Mouse (Mus musculus) gastrocnemius, postnatal 36 days (tissue): Measurements from ENCODE around the gene Rbfox3. TPM values are rescaled to one million over a fixed set of nuclear protein-coding genes. Genes with fewer than 3 reads are reported as not detected.
A peak's percentile ranks its signal among the peaks of the same experiment; 100 is the strongest.

Experiments
- DNase-seq, 2 experiments: peaks; one replicate each; pipeline ENCODE4 v3.0.0; 2022
- intact Hi-C: fragments of 180-260 bp; cut with DNase I; formaldehyde crosslinking; loops from one replicate; pipeline ENCODE4 v1.15.1; 2025
- total RNA-seq, 2 experiments: library from RNA; stranded (reverse); gene quantifications; 2 replicates each; pipeline ENCODE4 v1.2.3; 2021

Rbfox3 gene
- total RNA-seq, 2 experiments from 2014 or later: 0.37 TPM; not detected in 1

DNA sequence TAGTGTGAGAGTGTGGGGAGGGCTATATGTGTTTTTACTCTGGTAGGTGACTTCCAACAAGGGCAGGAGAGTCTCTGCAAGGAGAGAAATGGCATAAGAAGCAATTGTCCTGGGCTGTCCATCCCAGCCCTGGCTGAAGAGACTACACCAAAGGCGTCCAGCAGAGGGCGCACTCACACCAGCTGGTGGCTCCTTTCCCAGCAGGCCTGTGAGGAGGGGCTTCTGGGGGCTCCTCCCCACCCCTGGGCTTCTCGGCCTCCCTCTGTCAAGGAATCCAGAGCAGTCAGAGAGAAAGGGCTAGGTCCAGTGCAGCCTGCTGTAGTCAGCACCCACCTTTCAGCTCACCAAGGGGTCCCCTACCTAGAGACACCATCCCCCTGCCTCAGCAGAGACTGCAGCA, 337.8 kb downstream of the Rbfox3 start:
- intact Hi-C loops: loop anchor here (1.0 kb wide), 1 partner anchor 167 kb away; no protein-coding TSS in a partner anchor

DNA sequence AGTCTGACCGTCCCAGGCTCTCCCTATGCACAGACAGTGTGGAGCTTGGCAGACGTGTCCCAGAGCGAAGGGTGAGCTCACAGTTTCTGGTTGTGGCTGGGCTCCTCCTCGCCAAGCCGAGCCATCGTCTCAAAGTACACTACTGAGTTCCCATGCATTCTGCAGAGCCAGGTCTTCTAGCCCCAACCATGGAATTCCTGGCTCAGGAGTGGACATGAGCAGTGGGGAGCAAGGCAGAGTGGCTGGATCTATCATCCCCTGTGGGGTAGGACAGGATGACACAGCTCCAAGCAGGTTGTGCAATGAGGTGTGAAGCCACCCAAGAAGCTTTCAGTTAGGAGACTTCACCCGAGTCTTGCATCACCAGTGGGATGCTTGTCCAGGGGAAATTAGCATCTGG, 338.4 kb downstream of the Rbfox3 start:
- intact Hi-C loops: loop anchor here (1.0 kb wide), 1 partner anchor 167 kb away; no protein-coding TSS in a partner anchor
- DNase-seq: no peak

More for the DNA sequence above, 337.8 kb downstream of the Rbfox3 start:
- DNase-seq: peak; percentile 28 to 40

DNA sequence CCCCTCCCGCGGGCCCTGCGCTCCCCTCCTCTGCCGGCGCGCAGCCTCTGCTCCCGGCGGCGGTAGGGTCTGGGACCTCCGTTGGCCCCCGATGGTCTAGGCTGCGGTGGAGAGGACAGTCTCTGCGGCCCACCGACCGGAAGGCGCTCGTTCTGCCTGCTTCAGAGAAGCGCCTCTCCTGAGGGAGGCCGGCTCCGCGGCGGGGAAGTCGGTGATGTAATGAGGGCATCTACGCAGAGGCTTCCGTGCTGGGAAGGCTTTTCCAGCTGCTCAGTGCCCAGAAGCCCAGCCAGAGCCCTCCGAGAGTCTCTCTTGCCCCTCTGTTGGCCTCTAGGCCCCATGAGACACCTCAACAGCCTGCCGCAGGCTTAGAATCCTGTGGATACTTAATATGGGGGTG, 341.2 kb downstream of the Rbfox3 start:
- intact Hi-C loops: no loop called here
- no peak for DNase-seq

DNA sequence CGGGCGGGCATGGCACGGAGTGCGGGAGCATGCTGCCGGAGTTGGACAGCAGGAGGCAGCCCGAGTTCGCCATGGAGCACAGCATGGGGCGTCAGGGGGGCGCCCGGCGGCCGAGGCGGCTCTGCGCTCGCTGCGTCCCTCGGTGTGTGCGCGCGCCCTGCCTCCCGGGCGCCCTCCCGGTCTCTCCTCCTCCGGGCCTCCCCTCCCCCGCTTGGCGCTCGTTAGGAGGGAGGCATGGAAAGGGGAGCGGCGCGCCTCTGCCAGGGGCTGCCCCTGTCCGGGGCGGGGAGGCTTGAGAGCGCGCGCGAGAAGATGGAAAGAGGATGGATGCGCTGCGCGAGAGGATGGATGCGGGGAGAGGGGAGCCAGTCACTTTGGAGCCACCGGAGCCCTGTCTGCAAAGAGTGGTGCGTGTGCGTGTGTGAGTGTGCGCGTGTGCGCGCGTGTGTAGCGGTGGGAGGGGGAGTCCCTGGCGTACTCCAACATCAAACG, 341.8 kb downstream of the Rbfox3 start:
- no peak for DNase-seq
- intact Hi-C loops: no loop called here

DNA sequence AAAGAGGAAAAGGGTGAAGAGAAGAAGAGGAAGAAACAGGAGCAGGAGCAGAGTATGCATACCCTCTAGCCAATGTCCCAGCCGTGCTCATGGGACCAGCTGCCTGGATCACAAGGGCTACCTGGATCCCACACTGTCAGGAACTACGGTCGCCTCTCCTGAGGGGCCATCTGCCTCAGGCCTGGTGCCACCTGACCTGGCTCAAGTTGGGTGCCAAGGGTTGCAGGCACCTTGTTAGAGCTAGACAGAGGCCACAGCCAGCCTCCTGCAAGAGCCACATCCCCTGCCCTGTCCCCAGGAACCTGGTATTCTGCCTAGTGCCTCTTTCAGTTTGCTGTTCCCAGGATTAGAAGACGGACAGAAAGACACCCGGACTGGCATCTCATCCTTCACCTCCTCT, 347.5 kb downstream of the Rbfox3 start:
- intact Hi-C loops: no loop called here
- no peak for DNase-seq

DNA sequence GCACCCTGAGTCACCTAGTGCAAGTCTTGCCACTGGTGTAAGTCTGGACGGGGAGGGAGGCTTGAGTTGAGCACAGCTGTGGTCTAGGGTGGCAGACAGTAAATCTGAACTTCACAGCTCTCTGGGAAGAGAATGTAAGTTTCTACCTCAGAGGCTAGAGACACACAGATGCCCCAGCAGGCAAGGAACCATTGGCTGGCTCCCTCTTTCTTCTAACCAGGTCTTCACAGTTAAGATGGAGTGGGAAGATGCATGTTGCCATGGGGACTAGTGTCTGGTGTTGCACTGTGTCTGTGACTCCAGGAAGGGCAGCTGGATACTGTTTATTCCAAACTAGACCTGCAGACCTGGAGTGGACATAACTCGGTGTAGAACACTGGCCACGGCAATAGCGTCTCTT, 348.6 kb downstream of the Rbfox3 start:
- intact Hi-C loops: no loop called here
- no peak for DNase-seq

DNA sequence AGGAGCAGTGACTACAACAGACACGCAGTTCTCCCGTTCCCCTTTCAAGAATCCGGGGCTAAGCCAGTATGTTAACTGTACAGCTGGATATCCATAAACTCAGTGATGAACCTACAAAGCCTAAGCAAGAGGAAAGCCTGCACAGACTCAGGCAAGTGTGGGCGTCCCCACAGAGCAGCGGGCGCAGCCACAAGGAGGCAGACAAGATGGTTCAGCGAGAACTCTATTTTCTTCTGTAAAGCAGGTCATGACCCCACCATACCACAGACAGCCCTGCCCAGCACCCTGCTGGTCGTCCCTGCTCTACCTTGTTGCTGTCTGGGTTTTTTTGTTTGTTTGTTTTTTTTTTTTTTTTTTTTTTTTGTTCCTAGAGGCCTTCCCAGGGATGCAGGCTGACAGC, 353.2 kb downstream of the Rbfox3 start:
- DNase-seq: no peak
- intact Hi-C loops: no loop called here

DNA sequence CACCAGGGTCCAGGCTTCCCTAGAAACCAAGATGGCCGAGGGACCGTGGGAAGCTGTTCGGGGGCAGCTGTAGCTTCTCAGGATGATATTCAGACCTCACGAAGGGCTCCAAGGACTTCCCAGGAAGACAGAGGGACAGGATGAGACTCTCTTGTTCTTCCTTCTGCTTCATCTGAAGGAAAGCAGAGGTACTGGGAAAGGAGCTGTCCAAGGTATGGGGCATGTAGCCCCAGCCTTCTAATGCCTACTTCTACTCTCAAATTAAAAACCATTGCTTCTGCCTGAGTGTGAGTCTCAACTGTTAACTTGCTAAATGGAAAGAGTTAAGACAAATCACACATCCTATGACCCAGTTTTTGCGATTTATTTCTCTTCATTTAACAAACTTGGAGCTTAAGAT, 355.8 kb downstream of the Rbfox3 start:
- no peak for DNase-seq
- intact Hi-C loops: no loop called here

DNA sequence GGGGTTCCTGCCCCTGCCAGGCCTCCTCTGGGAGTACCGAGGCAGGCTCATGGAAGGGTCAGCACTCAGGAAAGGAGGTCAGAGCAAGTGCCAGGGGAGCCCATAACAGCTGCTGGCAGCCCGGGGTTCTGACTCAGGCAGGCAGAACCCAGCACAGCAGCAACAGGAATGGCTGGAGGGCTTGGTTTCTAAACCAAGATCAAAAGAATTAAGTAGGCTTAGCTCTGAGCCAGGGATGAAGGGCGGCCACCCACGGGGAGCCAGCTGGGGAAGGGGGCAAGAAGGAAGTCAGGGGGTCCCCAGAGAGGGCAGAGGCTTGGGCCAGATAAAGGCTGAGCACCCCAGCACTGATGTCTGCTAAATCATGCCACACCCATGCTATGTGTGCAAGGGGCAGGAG, 356.9 kb downstream of the Rbfox3 start:
- no peak for DNase-seq
- intact Hi-C loops: no loop called here

DNA sequence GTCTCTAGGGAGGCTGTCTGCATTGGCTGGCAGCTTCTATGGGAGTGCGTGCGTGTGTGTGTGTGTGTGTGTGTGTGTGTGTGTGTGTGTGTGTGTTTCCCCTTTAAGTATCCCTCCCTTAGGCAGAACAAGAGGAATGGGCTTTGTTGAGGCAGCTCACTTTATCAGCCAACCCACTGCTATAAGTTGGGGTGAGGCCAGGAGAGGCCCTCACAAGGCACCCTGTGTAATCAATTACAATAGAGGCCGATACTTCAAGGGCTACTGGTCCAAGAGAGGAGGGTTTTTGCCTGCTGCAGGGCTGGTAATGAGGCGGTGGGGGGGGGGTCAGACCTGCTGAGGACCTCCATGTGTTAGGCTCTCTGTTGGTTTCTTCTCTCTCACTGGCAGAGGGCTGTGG, 357.5 kb downstream of the Rbfox3 start:
- intact Hi-C loops: no loop called here
- DNase-seq: no peak

DNA sequence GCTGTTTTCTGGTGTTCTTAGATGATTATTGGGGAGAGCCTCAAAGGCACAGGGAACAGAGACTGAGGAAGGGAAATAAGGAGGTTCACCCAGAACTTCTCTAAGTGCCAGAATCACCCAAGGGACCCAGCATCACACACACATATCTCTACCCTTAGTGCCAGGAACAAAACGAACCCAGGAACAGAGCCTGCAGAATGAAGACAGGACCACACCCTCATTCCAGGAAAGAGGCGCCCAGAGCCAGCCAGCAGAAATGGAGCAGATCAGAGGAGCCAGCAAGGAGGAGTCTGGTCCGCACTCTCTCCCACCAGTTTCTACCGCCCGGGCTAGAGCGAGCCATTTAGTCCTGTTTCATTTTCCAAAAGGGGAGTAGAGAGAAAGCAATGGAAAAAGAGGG, 358.4 kb downstream of the Rbfox3 start:
- intact Hi-C loops: no loop called here
- peak in 1 of 2 experiments; percentile 18 for DNase-seq

DNA sequence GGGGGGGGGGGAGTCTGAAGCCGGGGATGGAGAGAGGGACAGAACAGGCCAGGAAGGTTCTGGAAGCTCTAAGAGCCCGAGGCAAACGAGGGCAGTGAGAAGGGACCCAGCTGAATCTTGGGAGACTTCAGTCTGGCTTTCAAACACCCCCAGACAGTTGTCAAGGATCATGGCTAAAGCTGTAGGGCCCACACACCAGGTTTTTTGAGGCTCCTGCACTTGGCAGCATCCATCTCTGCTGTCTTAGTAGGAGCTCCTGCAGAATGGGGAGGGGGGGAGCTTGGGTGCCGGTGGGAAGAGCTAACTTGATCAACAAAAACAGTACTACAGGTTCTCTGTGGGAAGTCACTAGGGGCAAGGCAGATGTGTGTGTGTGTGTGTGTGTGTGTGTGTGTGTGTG, 358.9 kb downstream of the Rbfox3 start:
- no peak for DNase-seq
- intact Hi-C loops: no loop called here

DNA sequence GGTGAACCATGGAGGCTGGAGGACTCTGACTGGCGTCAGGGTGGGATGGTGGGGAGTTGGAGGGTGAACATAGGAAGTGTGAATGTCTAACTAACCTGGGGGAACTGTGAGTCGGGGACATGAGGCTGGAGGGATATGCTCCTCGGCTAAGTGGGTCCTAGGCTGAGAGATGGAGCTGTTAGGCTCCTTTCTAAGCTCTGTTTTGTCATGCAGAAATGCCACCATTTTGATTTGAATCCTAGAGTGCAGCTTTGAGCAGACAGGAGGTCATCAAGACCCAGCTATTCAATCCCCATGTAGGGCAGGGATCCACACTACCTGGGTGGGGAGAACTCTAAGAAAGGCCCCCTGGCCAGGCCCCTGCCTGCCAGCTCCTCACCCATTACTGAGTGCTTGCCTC, 359.7 kb downstream of the Rbfox3 start:
- intact Hi-C loops: no loop called here
- no peak for DNase-seq

DNA sequence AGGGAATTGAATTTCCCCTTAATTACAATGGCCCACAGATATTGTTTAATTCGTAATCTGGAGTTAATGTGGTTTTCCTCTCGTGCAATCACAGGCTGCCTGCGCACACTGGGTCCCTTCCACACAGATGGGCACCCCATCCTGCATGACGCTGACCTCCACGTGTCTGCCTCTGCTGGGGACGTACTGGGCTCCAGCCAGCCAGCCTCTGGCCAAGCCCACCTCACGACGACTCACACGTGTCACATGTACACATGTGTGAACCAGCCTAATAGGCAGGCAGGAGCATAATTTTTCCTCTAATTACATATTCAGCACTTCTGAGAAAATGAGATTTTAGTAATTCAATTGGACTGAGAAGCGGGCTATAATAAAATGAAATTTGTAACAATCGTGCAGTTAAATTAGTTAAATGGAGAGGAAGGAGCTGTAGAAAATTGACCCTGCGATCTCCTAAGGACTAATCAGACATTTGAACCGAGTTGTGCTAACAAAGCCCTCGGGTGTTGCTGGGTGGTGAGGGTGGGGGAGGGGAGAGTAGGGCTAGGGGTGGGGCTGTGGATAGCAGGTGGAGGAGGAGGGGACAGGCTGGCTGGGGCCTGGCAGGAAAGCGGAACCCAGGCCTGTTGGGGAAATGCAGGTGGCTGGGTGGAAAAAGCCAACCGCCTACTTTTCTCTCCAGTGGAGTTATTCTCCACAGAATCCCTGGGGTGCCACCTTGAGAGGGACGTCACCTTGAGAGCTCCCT, 360.4 kb downstream of the Rbfox3 start:
- DNase-seq: no peak
- intact Hi-C loops: no loop called here

DNA sequence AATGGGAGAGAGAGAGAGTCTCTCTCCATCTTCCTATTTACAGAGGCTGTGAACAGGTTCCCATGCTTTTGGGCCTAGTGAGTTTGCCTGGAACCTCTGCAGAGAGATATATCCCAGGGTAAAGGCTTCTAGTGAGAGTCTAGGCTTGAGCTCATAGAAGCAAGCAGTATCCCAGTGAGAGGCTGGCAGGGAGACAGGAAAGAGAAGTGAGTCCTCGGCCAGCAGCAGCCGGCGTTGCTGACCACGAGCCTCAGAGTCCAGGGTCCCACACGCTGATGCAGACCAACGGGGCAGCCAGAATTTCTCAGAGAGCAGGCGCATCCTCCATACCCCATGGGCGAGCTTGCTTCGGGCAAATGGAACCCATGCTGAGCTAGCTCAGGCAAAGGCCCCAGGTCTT, 363.2 kb downstream of the Rbfox3 start:
- intact Hi-C loops: no loop called here
- DNase-seq: no peak

DNA sequence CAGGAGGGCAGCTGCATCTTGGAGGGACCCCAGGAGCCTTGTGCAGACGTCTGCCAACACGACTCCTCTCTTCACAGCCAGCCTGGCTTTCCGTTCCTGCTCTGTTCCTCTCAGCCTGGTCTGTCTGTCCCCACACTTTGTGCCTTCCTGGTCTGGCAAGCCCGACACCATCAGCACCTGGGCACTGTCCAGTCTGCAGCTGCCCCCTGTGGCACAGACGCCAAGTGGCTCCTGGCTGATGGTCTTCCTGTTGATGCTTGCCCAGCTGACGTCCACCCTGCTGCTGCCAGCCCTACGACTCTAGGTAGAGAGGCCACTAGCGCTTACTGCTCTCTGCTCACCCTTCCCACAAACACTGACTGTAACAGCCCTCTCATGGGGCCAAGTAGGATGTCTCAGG, 365.1 kb downstream of the Rbfox3 start:
- DNase-seq: no peak
- intact Hi-C loops: no loop called here

DNA sequence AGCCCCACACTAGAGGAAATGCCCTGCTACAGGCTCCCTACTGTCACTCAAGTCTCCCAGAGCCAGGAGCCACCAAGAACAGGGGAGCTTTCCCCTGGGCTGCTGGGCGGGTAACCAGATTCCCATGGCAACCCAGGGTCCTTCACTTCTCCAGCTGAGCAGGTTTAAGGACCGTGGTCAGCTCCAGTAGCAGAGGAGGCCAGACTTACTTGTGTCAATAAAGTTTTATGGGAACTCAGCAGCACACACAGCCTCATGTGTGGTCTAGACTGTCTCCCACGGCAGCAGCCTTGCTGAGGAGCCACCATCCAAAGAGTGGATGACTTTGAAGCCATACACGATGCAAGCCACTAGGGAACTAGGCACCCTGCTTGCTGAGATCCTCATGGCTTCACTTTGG, 365.7 kb downstream of the Rbfox3 start:
- intact Hi-C loops: no loop called here
- DNase-seq: no peak

DNA sequence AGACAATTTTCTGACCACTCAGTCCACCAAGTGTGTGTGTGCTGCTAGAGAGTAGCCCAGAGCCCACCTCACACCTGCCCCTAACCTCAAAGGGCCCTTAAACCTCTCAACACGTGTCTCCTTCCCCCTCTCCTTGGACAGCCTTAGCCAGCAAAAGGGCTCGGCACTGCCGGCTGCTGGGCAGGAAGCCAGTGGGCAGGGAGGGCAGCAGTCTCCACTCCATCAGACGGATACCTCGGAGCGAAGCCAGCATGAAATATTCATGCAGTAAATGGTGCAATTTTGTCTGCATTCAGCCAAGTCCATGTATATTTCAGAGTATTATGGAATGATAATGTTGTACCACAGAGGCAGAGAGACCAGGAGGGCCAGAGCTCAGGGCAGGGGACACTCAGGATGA, 366.8 kb downstream of the Rbfox3 start:
- intact Hi-C loops: no loop called here
- DNase-seq: no peak

DNA sequence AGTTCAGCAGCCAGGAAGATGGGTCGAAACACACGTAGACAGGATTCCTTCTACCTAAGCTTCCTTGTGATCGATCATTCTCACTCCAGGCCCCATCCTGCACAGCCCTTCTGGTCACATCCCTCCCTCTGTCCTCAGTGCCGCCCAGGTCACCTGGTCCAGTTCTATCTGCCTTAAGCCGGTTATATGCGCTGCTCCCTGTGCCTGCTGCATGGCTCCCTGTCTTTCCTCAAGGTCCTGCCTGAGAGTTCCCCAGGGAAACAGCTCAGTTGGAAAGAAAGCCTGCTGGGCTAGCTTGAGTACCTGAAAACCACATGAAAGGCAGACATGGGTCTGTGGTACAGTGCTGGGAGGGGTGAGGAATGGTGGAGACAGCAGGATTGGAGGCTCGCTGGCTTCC, 368.5 kb downstream of the Rbfox3 start:
- intact Hi-C loops: no loop called here
- no peak for DNase-seq

DNA sequence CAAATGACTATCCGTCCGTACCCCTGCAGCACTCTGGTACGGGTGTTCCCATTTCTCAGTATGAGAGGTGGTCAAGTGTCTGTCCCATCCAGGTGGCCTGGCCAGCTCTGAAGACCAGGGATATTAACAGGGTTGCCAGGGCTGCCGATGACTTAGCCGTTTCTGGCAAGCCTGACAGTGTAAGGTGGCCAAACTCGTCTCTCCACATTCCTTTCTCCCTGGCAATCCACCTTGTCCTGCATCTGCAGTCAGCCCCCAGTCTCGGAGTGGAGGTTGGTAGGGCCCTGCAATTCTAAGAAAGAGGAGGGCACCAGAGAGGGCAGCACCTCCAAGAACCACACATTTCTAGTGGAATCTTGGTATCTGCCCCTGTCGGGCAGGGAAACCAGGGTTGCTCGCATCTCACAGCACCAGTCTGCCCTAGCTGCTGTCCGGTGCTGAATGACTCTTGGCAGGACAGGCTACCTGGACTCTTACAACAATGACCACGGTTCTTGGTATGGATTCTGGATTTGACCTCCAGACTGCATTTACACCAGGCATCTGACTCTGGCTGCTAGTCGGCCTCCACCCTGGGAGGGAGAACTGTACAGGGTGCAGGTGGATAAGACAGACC, 370.9 kb downstream of the Rbfox3 start:
- intact Hi-C loops: no loop called here
- DNase-seq: no peak

DNA sequence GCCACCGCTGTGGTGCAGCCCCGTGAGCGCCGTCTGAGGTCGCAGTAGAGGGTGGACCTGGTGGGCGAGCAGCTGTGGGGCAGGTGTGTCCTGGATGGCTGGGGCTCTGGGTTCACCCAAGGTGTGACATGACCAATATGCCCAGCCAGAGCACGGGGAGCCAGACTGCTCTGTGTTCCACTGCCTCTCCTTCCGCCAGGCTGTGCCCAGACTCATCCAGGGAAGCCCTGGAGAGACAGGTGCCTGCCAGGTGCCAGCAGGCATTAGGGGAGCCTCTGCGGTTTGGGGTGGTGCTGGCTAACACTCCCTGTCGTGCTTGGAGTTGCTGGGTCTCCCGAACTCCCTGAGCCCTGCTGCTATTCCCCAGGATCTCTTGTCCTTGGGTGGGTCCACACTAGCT, 373.4 kb downstream of the Rbfox3 start:
- DNase-seq: no peak
- intact Hi-C loops: no loop called here

DNA sequence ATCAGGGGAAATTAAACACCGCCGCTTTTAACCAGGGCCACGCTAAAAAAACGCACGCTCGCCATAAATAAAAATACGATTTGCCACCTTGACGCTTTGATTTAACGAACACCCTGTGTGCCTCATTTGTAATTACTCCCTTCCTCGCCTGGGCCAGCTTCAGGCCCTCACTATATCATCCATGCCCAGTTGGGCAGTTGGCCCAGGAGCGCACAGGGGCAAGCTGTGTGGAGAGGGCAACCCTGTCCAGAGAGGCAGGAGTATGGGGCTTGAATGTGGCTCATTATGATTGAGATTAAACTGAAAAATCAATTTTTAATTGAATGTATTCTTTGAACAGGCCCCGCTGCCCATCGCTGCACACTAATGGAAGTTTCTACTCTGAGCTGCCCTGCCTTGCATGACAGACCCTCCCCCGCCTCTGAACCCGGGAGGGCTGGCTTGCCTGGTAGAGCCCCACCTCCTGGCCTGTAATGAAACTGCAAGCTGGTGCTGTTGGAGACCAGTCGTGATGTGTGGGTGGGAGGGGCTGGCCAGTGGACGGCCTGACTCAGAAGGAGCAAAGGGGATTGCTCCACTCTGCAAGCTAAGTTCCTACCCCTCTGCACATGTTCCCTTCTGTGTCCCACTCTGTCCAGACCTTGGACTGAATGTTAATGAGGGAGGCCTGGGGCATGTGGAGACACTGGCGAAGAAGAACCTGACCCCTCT, 376.9 kb downstream of the Rbfox3 start:
- intact Hi-C loops: no loop called here
- peak in 1 of 2 experiments; percentile 20 for DNase-seq
